In the genomic region with DNA sequence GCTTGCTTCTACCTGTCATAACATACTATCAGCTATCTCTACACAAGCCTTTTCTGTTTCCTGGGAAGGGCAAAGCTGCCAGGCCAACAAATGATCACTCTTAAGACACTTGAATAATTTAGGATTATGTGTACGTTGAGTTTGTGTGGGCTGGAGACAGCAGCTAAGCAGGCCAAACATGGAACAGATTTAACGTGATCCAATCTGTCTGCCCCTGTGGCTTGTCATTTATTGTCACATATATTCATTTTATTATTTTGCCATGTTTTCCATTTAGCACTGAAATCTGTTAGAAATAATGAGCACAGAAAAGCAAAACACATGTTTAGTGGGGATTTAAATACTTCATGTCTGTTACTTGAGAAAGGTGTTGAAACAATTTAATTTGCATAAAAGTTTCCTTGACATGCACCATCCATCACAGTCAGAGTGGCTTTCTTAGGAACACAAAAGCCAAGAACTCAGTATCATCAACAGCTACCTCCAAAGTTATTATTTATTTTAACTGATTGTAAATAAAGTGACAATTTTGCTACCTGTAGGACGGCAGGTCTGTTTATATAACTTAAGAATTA, we compare ENCODE assay signal across 16 mouse cellular contexts.
"Had no signal": no experiment of that assay in that cellular context is flagged by ENCODE, and none has a peak within 500 bp of the region (broad histone marks: within the 10 kb centered on the region; RNA-seq: fewer than 3 reads in every experiment).

No protein-coding gene starts in this region.

- H3K9ac ChIP-seq: lung, embryonic 15.5 days; midbrain, embryonic 13.5 days; midbrain, embryonic 15.5 days; neural tube, embryonic 12.5 days; stomach, embryonic 15.5 days had no signal

- H3K4me1 ChIP-seq: lung, embryonic 15.5 days; megakaryocyte, embryonic 14.5 days; midbrain, embryonic 13.5 days; midbrain, embryonic 15.5 days; neural tube, embryonic 12.5 days; stomach, embryonic 15.5 days had no signal

- H3K4me2 ChIP-seq: lung, embryonic 15.5 days; midbrain, embryonic 11.5 days; midbrain, embryonic 13.5 days; midbrain, embryonic 15.5 days; neural tube, embryonic 12.5 days; stomach, embryonic 15.5 days had no signal

- DNase-seq: lung, adult 2 months; lung, postnatal 14 days; lung, postnatal 36 days; right cerebral cortex, postnatal 14 days; thymus, adult 2 months; thymus, postnatal 36 days had no signal

- H3K4me3 ChIP-seq: lung, embryonic 15.5 days; megakaryocyte, embryonic 14.5 days; midbrain, embryonic 13.5 days; midbrain, embryonic 15.5 days; neural tube, embryonic 12.5 days; stomach, embryonic 15.5 days had no signal

- H3K27ac ChIP-seq: lung, embryonic 15.5 days; macrophage; midbrain, embryonic 13.5 days; midbrain, embryonic 15.5 days; neural tube, embryonic 12.5 days; stomach, embryonic 15.5 days; stomach, postnatal 0 days had no signal

- H3K36me3 ChIP-seq: lung, embryonic 15.5 days; midbrain, embryonic 13.5 days; midbrain, embryonic 15.5 days; neural tube, embryonic 12.5 days; stomach, embryonic 15.5 days had no signal

- H3K9me3 ChIP-seq: lung, embryonic 15.5 days; midbrain, embryonic 13.5 days; midbrain, embryonic 15.5 days; neural tube, embryonic 12.5 days; stomach, embryonic 15.5 days had no signal

- H3K27me3 ChIP-seq: lung, embryonic 15.5 days; megakaryocyte, embryonic 14.5 days; midbrain, embryonic 13.5 days; midbrain, embryonic 15.5 days; neural tube, embryonic 12.5 days; stomach, embryonic 15.5 days had no signal

- ATAC-seq: lung, postnatal 0 days; midbrain, embryonic 13.5 days; midbrain, embryonic 15.5 days had no signal
